Mouse (Mus musculus) embryo, embryonic 11 days (tissue): ENCODE data around the gene Pfkfb3.

Experiments used
- DNase-seq: peaks from one replicate; pipeline ENCODE4 v3.0.0-alpha.2; 2015

Gene Pfkfb3

GRCm38 (mm10) chr2:11553471-11554400 is at the start of gene Pfkfb3:
Gene Pfkfb3, minus strand, starts transcription at chr2:11554077.
- peak; percentile 73 for DNase-seq

DNA sequence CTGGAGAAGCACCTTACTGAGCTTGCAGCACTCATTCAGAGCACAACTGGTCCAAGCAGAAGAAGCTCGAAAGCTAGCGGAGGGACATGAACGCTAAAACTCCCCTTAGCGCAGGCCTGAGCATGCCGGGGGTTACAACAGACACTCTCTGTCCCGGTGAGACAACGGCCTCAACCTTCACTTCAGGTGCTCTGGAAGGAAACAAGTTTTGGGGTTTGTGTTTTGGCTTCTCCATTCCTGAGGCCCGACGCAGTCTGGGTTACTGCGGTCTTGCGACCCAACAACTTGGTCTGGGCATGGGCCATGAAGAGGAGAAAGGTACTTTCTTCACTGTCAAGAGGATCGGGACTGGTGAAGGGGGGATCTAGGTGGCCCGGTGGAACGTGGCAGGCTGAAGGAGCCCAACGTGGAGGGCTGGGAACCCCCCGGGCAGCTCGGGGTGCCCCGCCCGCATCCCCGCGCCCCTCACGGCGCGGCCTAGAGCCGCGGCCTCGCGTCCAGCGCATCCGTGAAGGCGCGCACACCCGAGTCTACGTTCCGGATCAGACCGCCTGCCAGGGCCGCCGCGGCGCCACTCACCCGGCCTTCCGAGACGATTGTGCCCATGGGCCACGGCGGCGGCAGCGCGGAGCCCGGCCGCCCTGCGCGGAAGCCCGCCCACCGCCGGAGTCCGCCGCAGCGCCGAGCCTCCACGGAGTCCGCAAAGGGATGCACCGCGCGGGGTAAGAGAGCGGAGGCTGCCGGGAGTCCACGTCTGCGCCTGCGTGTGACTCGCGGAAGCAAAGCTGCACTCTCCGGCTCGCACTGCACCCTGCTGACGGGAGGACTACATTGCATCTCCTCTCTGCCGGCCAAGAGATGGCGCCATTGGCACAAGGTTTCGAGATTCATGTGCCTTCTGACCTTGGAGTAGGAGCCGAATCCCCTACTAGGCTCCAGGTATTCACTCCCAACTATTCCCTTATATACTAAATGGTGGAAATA is 48.9 kb upstream of the Pfkfb3 start:
- DNase-seq = peak; percentile 95

- no peak for DNase-seq
Observed at GRCm38 (mm10) chr2:11601795-11602194, 47.9 kb upstream of the Pfkfb3 start.

DNA sequence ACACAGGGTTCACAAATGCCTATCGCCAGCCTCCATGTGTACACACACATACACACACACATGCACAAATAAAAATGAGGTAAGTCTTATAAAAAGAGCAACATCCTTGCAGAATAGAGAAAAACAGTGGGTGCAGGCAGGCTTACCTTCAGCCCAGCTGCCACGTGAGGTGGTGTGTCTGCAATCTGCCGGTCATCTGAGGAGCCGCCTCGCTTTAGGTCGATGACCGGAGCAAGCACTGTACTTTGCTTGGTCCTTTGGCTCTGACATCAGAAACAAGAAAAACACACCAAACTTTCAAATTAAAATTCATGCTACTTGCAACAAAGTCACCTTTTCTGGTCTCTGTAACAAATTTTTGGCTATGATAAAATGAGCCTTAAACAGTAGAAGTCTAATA is 44.0 kb upstream of the Pfkfb3 start:
- DNase-seq = no peak

DNA sequence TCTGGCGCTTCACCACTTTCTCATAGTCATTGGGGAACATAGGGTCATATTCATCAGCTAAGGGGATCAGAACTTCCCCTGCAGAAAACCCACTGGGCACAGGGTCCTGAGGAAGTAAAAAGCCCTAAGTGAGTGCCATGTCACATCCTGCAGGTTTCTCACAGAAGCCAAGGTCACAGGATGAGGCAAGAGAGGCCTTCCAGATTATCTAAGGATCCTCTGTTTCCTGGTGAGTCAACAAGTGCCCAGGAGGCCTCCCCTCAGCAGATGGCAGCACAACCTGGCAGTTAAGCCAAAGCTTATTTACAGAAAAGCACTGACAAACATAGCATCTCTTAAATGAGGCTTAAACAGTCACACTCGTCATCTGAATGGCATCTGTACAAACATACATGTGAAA is 42.8 kb upstream of the Pfkfb3 start:
- DNase-seq = no peak

GRCm38 (mm10) chr2:11587996-11588395 is 34.1 kb upstream of the Pfkfb3 start:
- no peak for DNase-seq

- no peak for DNase-seq
Observed at GRCm38 (mm10) chr2:11579399-11579798, 25.5 kb upstream of the Pfkfb3 start.

DNA sequence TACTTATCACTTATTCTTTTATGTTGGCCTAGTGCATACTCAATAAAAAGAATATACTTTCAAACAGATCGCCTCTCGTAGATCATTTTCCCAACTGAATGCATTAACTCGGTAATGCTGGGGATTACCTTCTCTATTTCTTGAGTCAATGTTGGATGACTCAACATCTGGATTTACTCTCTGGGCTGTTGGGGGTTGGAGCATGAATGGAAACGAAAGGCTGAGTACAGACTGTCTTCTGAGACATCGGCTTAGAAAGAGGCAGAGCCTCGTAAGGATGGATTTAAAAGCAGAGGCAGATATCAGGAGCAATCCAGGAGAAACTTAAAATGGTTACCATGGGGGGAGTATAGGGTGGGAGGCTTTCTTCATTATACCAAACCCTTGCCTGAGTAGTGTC is 24.3 kb upstream of the Pfkfb3 start:
- DNase-seq = no peak

- DNase-seq = no peak
Observed at GRCm38 (mm10) chr2:11573684-11574083, 19.8 kb upstream of the Pfkfb3 start.

DNA sequence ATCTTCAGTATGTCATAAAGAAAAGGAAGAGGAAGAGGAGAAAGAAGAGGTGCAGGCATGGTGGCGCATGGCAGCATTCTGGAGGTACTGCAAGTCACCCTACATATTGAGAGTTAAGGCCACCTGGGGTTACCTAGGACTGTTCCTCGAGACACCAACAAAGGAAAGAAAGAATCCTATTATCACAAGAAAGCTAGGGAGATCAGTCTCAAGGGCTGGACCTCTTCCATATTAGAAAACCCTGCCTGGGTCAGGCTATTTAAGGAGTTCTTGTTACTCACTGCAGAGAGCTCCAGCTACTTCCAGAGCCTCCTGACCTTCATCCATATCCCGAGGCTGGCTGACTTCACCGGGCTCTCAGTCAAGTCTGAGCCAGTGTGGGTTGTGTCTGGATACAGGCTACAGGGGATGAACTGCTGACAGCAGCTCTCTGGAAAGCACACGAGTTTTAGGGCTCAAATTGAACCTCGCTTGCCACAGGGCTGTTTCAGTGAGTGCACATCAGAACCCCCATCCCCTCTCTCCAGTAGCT is 17.2 kb upstream of the Pfkfb3 start:
- DNase-seq = no peak

DNA sequence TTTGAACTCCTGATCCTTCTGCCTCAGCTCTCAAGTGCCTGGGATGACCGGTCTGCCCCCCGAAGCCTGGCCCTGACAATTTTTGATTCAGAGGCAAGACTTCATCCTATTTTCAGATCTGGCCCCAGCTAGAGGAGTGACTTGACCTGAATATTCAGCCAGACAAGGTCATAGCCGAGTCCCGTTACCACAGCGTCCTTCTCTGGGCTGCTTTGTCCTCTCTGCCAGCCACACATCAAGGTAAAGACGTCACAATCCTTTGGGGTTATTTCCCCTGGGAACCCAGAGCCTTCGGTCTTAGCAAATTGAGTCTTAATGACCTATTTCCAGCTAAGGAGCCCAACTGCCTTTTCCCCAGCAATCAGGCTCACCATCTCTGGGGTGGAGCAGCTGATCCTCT is 14.6 kb upstream of the Pfkfb3 start:
- no peak for DNase-seq

DNA sequence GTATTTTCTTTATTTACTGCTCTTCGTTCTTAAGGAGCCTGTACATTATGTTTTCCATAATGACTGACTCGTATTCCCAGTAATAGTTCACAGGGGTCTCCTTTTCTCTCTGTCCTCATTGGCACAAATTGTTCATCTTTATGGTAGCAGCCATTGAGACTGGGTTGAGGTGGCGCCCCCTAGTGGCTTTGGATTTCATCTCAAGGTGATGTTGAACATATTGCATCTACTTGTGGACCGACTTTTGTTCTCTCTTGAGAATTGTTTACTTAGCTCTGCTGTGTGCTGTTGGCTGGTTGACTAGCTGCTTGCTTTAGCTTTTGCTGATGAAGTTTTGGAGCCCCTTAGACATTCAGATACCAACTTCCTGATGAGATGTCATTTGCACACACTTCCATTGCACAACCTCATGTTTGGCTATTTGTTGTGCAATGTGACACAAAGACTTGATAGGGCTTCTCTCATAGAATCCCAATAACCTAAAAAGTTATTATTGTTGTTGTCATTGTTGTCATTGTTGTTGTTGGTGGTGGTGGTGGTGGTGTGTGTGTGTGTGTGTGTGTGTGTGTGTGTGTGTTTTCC is 14.0 kb upstream of the Pfkfb3 start:
- DNase-seq = peak; percentile 30

- DNase-seq = no peak
Observed at GRCm38 (mm10) chr2:11566898-11567297, 13.0 kb upstream of the Pfkfb3 start.

DNA sequence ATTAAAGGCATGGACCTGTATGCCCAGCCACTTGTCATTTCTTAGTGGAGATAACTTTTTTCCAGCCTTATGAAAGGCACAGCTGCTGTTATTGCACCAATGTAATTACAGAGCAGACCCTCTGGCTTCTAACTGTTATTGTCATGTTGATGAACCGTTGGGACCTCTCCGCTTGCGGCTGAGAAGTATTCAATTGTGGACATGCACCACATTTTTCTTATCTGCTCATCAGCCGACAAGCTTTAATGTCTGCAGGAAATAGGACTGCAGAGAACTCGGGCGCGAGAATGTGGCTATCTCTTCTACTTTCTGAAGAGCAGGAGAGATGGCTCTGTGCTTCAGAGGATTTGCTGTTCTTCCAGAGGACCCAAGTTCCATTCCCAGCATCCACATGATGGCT is 12.4 kb upstream of the Pfkfb3 start:
- no peak for DNase-seq

GRCm38 (mm10) chr2:11564768-11565167 is 10.9 kb upstream of the Pfkfb3 start:
- no peak for DNase-seq

- DNase-seq = no peak
Observed at GRCm38 (mm10) chr2:11563256-11563655, 9.4 kb upstream of the Pfkfb3 start.

- DNase-seq = no peak
Observed at GRCm38 (mm10) chr2:11558654-11559053, 4.8 kb upstream of the Pfkfb3 start.

DNA sequence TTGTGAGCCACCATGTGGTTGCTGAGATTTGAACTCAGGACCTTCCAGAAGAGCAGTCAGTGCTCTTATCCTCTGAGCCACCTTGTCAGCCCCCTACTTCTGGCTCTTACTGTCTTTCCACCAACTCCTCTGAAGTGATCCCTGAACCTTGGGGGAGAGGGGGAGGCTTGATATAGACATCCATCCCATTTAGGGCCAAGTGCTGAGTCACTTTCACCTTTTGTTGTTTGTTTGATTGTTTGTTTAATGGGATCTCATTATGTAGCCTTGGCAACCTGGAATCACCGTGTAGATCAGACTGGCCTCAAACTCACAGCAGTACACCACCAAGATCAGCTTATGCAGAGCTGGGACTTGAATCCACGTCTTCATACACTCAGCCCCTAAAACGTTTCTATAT is 3.4 kb upstream of the Pfkfb3 start:
- DNase-seq = no peak

- DNase-seq = no peak
Observed at GRCm38 (mm10) chr2:11555316-11555715, 1.4 kb upstream of the Pfkfb3 start.

DNA sequence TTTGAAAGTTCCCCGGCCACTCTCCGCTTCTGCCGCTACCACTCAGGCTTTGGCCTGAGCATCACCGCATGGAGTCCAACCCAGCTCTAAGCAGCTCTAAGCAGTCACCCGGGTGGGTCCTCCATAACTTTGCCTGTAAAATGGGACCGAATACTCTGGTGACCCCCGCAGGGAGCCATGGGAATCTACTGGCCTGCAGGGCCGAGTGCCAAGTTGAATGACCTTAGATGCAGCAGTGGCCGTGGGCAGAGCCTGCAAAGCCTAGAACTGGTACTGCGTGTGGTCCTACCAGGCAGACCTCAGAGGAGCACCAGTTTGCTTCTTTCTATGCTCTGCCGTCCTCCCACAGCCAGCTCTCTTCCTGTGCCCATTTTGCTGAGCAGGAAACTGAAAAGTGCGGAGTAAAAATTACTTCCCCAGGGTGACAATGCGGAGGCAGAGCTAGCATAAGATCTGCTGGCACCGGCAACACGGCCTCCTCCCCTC is 868 bp downstream of the Pfkfb3 start:
- DNase-seq = peak; percentile 34

DNA sequence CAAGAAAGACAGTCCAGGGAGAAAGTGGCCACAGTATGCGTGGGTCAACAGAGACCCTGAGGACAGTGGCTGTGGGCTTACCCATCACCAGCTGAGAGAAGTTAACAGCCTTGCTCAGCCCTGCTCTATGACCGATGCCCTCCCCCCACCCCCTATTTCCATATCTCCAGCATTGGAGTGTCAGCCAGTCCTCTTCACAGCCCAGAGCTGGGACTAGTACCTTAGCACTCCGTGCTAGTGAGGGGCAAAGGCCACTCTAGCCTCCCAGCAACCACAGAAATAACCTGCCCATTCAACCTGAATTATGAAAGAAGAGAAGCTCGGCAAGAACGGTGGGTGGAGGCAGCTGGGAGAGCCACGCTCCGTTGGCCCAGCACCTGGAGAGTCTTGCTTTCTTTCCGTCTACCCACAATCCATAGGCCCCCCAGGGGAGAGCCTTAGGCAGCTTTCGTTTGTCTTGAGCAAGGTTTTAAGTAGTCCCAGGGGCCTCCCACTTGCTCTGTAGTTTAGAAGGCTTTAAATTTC is 1.5 kb downstream of the Pfkfb3 start:
- no peak for DNase-seq

DNA sequence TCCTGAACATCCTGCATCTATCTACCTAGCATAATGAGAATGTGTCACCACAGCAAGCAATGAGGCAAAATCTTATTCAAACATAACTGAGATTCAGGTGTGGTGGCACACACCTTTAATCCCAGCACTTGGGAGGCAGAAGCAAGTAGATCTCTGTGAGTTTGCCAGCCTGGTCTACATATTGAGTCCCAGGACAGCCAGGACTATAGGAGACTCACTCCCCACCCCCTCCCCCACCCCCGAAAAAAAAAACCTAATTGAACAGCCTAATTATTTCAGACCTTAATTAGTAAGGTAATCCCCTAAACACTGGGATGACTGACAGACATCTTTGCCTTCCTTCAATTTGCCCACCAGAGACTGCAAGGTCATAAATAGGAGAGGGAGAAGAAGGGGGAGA is 2.2 kb downstream of the Pfkfb3 start:
- no peak for DNase-seq

DNA sequence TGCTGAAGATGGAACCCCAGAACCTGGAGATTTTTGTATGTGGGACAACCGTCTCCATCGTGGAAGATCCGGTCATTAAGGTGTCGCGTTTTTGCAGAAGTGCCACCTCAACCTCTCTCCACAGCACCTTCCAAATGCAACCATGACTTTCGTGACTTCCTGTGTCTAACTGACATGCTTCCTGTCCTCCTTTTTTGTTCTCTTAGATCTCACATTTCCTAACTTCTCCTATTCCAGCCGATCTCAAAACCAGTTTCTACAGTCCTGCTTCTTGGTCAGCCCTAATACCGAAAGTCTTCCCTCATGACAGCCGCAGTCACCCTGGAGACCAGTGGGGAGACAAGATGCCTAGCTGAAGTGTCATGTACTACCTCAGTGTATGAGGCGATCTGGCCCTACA is 5.4 kb downstream of the Pfkfb3 start:
- no peak for DNase-seq
